Mouse (Mus musculus): ENCODE results near the gene Stat3. TPM values are rescaled to one million over a fixed set of nuclear protein-coding genes. Genes with fewer than 3 reads are reported as not detected.

The Stat3 gene
- 28.7 and 34.3 TPM in 2 replicates for polyA plus RNA-seq (2015; fragmentation: Nextera tagmentation; extraction: Ambion mirVana)

DNA sequence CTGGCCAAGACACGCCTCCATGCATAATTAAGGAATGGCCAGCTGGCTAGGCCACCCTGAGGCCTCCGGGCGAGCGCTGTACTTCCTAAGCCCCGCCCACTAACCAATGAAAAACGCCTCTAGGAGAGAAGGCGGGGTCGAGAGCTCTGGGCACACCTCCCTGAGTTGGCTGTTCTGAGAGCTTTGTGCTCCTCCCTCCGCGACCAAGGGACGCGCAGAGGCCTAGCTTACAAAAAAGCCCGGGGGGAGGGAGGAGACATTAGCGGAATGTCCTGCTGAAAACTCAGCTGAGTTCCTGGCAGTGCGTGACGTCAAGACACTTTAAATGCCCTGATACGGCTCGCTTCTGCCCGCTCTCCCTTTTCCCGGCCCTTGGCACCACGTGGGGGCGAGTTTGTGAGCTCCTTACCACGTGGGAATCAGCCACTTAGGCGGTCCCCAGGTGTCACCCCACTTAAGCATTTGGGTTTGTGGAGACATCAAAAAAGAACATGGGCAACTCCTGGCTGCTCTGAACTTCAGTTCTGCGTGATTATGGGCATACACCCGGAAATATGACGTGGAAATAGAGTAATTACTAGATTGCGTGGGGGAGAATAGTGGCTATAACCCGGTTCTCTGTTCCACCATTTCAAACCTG, at the start of gene Stat3:
Gene Stat3 (minus strand): TSS at position 29 of the 640 bp plus-strand sequence.
- H3K27me3 ChIP-seq = no peaks in the 10 kb centered on the region; the same call in 1 of the 2 replicates
- peak within 1 kb of the TSS; percentile 72 for H3K4me2 ChIP-seq (replicated peaks)
- no peaks in the 10 kb centered on the region for H3K36me3 ChIP-seq
- peaks cover 25% of the 10 kb centered on the region for H3K4me1 ChIP-seq (replicated peaks)
- no peaks in the 10 kb centered on the region for H3K9me3 ChIP-seq
- peak within 1 kb of the TSS; percentile 91 for H3K9ac ChIP-seq (replicated peaks)
- WGBS = 2% methylated on average over 29 of the region's 29 CpGs
- H3K4me3 ChIP-seq (replicated peaks) = peak within 1 kb of the TSS; percentile 92
- peak; percentile 94 for ATAC-seq
- H3K27ac ChIP-seq = peak within 1 kb of the TSS; percentile 80

DNA sequence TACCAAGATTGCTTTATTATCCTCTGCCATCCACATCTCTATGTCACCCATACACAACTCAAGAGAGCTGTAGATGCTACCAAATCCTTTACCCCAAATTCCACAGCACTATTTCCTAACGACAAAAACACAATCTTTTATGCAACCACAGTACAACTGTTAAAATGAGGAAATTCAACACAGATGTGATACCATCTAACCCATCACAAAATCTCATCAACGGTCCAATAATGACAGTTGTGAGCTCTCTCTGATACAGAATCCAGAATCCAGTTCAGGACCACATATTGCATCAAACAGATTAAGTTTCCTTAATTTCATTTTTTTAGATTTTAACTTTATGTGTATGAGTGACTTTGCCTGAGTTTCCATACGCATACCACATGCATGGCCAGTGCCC, 49.3 kb upstream of the Stat3 start:
- no peaks in the 10 kb centered on the region for H3K36me3 ChIP-seq
- no peak overlapping the region for H3K9ac ChIP-seq (replicated peaks)
- no peak for ATAC-seq
- no peaks in the 10 kb centered on the region for H3K9me3 ChIP-seq
- H3K27ac ChIP-seq = no peak overlapping the region
- H3K4me1 ChIP-seq (replicated peaks) = no peaks in the 10 kb centered on the region
- H3K4me3 ChIP-seq (replicated peaks) = no peak overlapping the region
- no peak overlapping the region for H3K4me2 ChIP-seq (replicated peaks)
- 86% methylated on average over 3 of the region's 3 CpGs for WGBS
- H3K27me3 ChIP-seq = no peaks in the 10 kb centered on the region

DNA sequence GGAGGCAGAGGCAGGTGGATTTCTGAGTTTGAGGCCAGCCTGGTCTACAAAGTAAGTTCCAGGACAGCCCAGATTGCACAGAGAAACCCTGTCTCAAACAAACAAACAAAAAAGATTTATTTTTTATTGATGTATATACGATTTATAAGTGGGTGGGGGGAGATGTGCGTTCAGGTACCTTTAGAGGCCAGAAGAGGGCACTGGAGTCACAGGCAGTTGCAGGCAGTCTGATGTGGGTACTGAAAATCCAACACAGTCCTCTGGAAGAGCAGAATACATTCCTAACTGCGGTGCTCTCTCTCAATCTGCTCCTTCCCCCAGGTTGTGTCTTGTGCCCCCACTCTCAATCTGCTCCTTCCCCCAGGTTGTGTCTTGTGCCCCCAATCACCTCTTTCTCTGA, 46.3 kb upstream of the Stat3 start:
- H3K9me3 ChIP-seq = no peaks in the 10 kb centered on the region
- no peak overlapping the region for H3K4me2 ChIP-seq (replicated peaks)
- no peak overlapping the region for H3K27ac ChIP-seq
- no peak for ATAC-seq
- H3K9ac ChIP-seq (replicated peaks) = no peak overlapping the region
- 56% methylated on average over 3 of the region's 3 CpGs for WGBS
- peaks cover 5% of the 10 kb centered on the region for H3K4me1 ChIP-seq (replicated peaks)
- no peak overlapping the region for H3K4me3 ChIP-seq (replicated peaks)
- no peaks in the 10 kb centered on the region for H3K36me3 ChIP-seq
- peaks cover 15% of the 10 kb centered on the region for H3K27me3 ChIP-seq

DNA sequence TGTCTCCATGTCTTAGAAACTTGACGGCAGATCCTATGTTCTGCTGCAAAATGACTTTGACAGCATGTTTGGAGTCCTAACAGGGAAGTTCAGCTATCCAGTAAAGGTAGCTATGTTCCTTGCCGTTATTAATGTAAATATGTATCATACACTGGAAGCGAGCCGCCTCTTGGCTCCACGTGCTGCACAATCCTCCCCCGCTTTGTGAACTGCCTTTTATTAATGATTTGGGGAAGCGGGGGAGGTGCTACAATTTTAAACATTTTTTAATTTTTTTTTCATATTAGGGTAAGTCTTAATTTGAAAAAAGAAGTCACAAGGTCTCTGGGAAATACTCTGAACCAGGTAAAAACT, 44.4 kb upstream of the Stat3 start:
- Histone ChIP-seq H3K36me3 (no peaks in the 10 kb centered on the region), H3K4me1 (replicated peaks) (peaks cover 5% of the 10 kb centered on the region), H3K9ac (replicated peaks) (no peak overlapping the region), H3K9me3 (no peaks in the 10 kb centered on the region), H3K27ac (no peak overlapping the region), H3K4me2 (replicated peaks) (no peak overlapping the region), H3K4me3 (replicated peaks) (no peak overlapping the region), H3K27me3 (peaks cover 15% of the 10 kb centered on the region)
- ATAC-seq = no peak
- WGBS = 79% methylated on average over 7 of the region's 7 CpGs

DNA sequence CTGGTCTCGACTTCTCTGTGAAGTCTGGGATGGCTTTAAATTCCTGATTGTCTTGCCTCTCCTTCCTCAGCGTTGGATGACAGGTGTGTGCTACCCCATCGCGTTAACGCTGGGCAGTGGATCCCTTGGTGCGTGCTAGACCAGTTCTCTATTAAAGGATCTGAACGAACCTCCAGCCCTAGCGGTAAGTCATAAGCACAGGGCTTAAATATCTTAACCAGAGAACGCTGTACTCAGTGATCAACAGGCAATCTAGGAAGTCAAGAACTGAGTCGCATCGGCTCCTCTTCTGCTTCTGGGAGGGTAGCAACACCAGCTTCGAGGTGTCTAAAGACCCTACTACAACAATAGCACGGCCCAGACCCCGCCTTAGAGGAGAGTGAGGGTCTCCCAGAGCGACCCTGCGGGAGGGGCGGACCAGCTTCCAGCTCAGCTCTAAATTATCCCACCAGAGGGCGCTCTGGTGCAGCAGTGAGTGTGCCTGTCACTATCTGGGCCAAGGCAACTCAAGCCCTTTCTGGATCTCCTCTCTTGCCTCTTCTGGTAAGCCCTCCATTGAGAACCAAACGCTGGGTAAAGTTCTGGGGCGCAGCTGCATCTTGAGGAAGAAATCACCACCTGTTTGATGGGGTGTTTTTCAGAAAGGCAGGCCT, 43.9 kb upstream of the Stat3 start:
- Histone ChIP-seq H3K9me3 (no peaks in the 10 kb centered on the region), H3K36me3 (no peaks in the 10 kb centered on the region), H3K4me2 (replicated peaks) (peak overlapping the region; percentile 62), H3K27me3 (peaks cover 15% of the 10 kb centered on the region), H3K27ac (no peak overlapping the region), H3K9ac (replicated peaks) (peak overlapping the region; percentile 53), H3K4me1 (replicated peaks) (peaks cover 5% of the 10 kb centered on the region), H3K4me3 (replicated peaks) (peak overlapping the region; percentile 34)
- 2% methylated on average over 20 of the region's 20 CpGs for WGBS
- peak; percentile 77 for ATAC-seq

DNA sequence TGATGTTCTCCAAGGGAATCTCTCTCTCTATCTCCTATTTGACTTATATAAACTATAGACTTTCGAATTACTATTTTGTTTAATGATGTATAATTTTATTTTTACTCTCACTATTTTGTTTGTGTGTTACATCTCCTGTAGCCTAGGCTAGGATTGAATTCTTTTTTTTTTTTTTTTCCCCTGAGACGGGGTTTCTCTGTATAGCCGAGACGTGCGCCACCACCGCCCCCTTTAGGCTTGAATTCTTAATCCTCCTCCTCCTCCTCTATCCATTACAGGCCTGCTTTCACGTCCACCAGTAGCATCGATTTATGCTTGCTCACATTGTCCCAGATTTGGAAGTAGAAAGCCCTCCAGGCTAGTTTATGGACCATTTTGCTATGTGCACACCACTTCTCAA, 42.7 kb upstream of the Stat3 start:
- H3K36me3 ChIP-seq = no peaks in the 10 kb centered on the region
- peaks cover 15% of the 10 kb centered on the region for H3K27me3 ChIP-seq
- no peaks in the 10 kb centered on the region for H3K9me3 ChIP-seq
- no peak overlapping the region for H3K9ac ChIP-seq (replicated peaks)
- H3K4me3 ChIP-seq (replicated peaks) = no peak overlapping the region
- no peak overlapping the region for H3K4me2 ChIP-seq (replicated peaks)
- H3K4me1 ChIP-seq (replicated peaks) = peaks cover 5% of the 10 kb centered on the region
- no peak for ATAC-seq
- no peak overlapping the region for H3K27ac ChIP-seq
- WGBS = 10% methylated on average over 8 of the region's 8 CpGs

DNA sequence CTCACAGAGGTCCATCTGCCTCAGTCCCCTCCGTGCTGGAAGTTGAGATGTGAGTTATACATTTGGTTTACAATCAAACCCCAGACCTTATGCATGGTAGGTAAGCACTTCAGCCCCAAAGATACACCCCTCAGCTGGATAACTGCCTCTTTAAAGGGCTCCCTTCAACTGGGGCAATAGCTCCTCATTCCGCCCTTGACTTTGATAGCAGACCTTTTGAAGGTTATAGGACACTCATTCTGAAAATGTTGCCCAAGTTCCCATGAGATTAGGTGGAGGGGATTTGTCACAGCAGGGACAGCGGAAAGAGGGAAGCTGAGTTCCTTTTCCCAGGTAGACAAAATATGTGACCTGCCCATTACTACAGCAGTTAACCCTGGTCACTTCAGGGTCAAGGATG, 41.9 kb upstream of the Stat3 start:
- no peaks in the 10 kb centered on the region for H3K9me3 ChIP-seq
- no peak overlapping the region for H3K4me3 ChIP-seq (replicated peaks)
- 70% methylated on average over 3 of the region's 3 CpGs for WGBS
- ATAC-seq = no peak
- H3K4me1 ChIP-seq (replicated peaks) = peaks cover 5% of the 10 kb centered on the region
- H3K27me3 ChIP-seq = peaks cover 15% of the 10 kb centered on the region
- H3K9ac ChIP-seq (replicated peaks) = no peak overlapping the region
- H3K4me2 ChIP-seq (replicated peaks) = no peak overlapping the region
- H3K36me3 ChIP-seq = no peaks in the 10 kb centered on the region
- H3K27ac ChIP-seq = no peak overlapping the region

DNA sequence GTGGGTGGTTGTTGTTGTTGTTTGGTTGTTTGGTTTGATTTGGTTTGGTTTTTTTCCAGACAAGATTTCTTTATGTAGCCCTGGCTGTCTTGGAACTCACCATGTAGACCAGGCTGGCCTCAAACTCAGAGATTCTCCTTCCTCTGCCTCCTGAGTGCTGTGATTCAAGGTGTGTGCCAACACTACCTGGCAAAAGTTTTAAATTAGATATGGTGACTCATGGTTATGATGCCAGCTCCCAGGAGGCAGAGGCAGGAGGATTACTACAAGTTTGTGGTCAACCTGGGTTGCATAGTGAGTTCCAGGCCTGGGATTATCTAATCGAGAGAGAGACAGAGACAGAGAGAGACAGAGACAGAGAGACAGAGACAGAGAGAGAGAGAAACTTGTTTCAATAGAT, 41.1 kb upstream of the Stat3 start:
- peaks cover 5% of the 10 kb centered on the region for H3K4me1 ChIP-seq (replicated peaks)
- WGBS = 78% methylated on average over 1 of the region's 1 CpGs
- no peak overlapping the region for H3K4me3 ChIP-seq (replicated peaks)
- H3K4me2 ChIP-seq (replicated peaks) = no peak overlapping the region
- H3K27me3 ChIP-seq = peaks cover 15% of the 10 kb centered on the region
- no peak overlapping the region for H3K9ac ChIP-seq (replicated peaks)
- H3K36me3 ChIP-seq = no peaks in the 10 kb centered on the region
- H3K27ac ChIP-seq = no peak overlapping the region
- ATAC-seq = no peak
- H3K9me3 ChIP-seq = no peaks in the 10 kb centered on the region

DNA sequence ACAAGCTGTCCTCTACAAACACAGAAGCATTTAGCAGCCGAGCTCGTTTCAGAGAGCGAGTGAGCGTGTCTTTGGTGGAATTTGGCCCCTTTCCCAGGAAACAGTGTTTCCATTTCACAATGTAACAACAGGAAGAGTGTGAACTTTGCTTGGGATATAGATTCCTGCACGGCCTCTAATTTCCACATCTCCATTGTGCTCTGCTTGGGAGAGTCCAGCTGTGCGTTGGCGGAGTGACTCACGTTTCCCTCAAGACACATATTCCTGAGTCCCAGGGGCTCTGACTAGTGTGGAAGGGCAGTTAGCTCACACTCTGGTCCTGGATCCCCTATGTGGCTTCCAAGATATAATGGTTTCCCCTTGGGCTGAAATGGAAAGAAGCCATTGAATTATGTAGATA, 40.5 kb upstream of the Stat3 start:
- no peak for ATAC-seq
- no peak overlapping the region for H3K27ac ChIP-seq
- H3K4me2 ChIP-seq (replicated peaks) = no peak overlapping the region
- H3K4me3 ChIP-seq (replicated peaks) = no peak overlapping the region
- peaks cover 16% of the 10 kb centered on the region for H3K27me3 ChIP-seq
- H3K9me3 ChIP-seq = no peaks in the 10 kb centered on the region
- no peak overlapping the region for H3K9ac ChIP-seq (replicated peaks)
- WGBS = 74% methylated on average over 8 of the region's 8 CpGs
- no peaks in the 10 kb centered on the region for H3K36me3 ChIP-seq
- H3K4me1 ChIP-seq (replicated peaks) = peaks cover 5% of the 10 kb centered on the region

DNA sequence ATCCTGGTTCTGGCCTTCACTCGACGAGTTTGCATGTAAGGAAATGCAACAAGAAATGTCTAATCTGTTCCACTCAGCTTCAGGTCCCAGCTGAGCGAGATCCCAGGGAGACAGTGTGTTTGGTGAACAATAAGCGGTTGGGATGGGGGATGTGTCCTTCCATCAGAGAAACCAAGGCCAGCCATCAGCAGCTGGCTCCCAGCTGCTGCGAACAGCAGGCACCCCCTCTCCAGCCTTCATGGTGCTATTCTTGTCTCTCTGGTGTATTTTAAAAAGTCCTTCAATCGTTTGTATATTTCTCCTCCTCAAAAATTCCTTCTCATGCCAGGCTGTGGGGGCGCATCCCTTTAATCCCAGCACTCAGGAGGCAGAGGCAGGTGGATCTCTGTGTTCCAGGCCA, 35.9 kb upstream of the Stat3 start:
- 75% methylated on average over 7 of the region's 7 CpGs for WGBS
- Histone ChIP-seq H3K27ac (no peak overlapping the region), H3K9me3 (no peaks in the 10 kb centered on the region), H3K4me2 (replicated peaks) (no peak overlapping the region), H3K4me3 (replicated peaks) (no peak overlapping the region), H3K27me3 (peaks cover 40% of the 10 kb centered on the region), H3K9ac (replicated peaks) (no peak overlapping the region), H3K36me3 (no peaks in the 10 kb centered on the region), H3K4me1 (replicated peaks) (peaks cover 3% of the 10 kb centered on the region)
- ATAC-seq = no peak

DNA sequence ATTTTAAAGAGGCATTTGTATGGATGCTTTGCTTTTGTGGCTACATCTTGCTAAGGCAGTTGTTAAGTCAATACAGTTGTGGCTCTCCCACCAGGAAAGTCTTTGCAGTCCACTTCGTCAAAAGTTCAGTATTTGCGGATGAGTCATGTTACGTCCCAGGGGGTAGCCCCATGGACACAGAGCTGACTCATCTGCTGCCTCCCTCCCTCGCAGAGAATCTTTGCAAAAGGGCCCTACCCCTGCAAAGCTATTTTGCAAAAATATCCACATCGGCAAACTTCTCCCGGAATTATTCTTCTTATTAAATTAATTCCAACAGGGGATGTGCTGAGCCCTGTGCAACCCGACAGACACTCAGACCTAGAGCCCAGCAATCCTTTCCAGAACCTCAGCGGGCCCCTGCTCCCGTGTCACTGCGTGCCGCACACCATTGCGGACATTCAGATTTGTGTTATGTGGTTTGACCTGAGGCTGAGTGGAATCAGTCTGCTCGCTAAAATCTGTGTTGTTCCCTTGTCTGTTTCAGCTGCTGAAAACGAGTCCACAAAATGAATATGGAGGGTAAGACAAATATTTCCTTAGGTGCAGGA, 35.1 kb upstream of the Stat3 start:
- WGBS = 81% methylated on average over 14 of the region's 14 CpGs
- Histone ChIP-seq H3K36me3 (no peaks in the 10 kb centered on the region), H3K4me2 (replicated peaks) (no peak overlapping the region), H3K27me3 (peaks cover 48% of the 10 kb centered on the region), H3K27ac (no peak overlapping the region), H3K9me3 (no peaks in the 10 kb centered on the region), H3K4me1 (replicated peaks) (peaks cover 10% of the 10 kb centered on the region), H3K4me3 (replicated peaks) (no peak overlapping the region), H3K9ac (replicated peaks) (no peak overlapping the region)
- no peak for ATAC-seq

DNA sequence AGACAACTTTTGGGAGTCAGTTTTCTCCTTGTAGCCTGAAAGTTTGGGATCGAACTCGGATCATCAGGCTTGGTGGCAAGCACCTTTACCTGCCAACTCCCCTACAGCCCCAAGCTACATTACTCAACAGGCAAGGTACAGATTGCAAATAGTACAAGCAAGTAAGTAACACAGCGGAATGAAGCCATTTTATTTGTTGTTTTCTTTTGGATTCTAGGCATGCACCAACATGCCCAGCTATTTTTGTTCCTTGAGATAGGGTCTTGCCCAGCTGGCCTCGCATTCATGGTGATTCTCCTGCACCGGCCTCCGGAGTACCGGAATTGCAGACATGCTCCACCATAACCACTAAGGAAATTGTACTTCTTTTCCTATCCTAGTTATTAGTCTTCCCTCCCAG, 33.9 kb upstream of the Stat3 start:
- WGBS = 91% methylated on average over 7 of the region's 7 CpGs
- Histone ChIP-seq H3K4me3 (replicated peaks) (no peak overlapping the region), H3K4me2 (replicated peaks) (no peak overlapping the region), H3K4me1 (replicated peaks) (peaks cover 14% of the 10 kb centered on the region), H3K27me3 (peaks cover 60% of the 10 kb centered on the region), H3K27ac (no peak overlapping the region), H3K9me3 (no peaks in the 10 kb centered on the region), H3K9ac (replicated peaks) (no peak overlapping the region), H3K36me3 (no peaks in the 10 kb centered on the region)
- ATAC-seq = no peak

Measured in midbrain, embryonic 13.5 days (tissue).